In genomic region chr2:13396124-13396540, GRCm38 (mm10) we compare ENCODE assay signal across 11 mouse cellular contexts.
A peak's percentile ranks its signal among the peaks of the same experiment; 100 is the strongest.
DNase-seq lines count a peak whose midpoint lies in the region; ATAC-seq lines count a peak whose summit lies in the region.
"Had no signal": no experiment of that assay in that cellular context is flagged by ENCODE, and none has a peak within 500 bp of the region (broad histone marks: within the 10 kb centered on the region; RNA-seq: fewer than 3 reads in every experiment).

No protein-coding gene starts in this region.

- H3K4me3 ChIP-seq in midbrain, embryonic 11.5 days (ENCODE audit: low read depth, low read length): no peak overlapping the region
- H3K4me3 ChIP-seq in midbrain, embryonic 16.5 days (ENCODE audit: low read depth, low read length): no peak overlapping the region
- H3K4me3 ChIP-seq in heart, embryonic 13.5 days: no peak overlapping the region
- H3K4me3 ChIP-seq: stomach, embryonic 15.5 days had no signal

- H3K9me3 ChIP-seq in midbrain, embryonic 11.5 days (ENCODE audit: control insufficient read depth, low read length): no peaks in the 10 kb centered on the region; the same call in 1 of the 2 replicates
- H3K9me3 ChIP-seq in midbrain, embryonic 16.5 days (replicated peaks; ENCODE audit: control insufficient read depth, low read length, poor library complexity, severe bottlenecking): no peaks in the 10 kb centered on the region
- peaks cover 2% of the 10 kb centered on the region; the same call in 1 of the 2 replicates for H3K9me3 ChIP-seq in heart, embryonic 13.5 days
- H3K9me3 ChIP-seq: stomach, embryonic 15.5 days had no signal

- H3K36me3 ChIP-seq in midbrain, embryonic 11.5 days (ENCODE audit: control insufficient read depth, insufficient read depth, low read length): no peaks in the 10 kb centered on the region
- H3K36me3 ChIP-seq in midbrain, embryonic 16.5 days (ENCODE audit: control insufficient read depth, insufficient read depth, low read length): no peaks in the 10 kb centered on the region
- no peaks in the 10 kb centered on the region for H3K36me3 ChIP-seq in heart, embryonic 13.5 days
- H3K36me3 ChIP-seq: stomach, embryonic 15.5 days had no signal

- H3K27me3 ChIP-seq in midbrain, embryonic 11.5 days (ENCODE audit: control insufficient read depth, insufficient read depth, low read length): no peaks in the 10 kb centered on the region
- H3K27me3 ChIP-seq in midbrain, embryonic 16.5 days (ENCODE audit: control insufficient read depth, insufficient read depth, low read depth, low read length): no peaks in the 10 kb centered on the region
- H3K27me3 ChIP-seq in heart, embryonic 13.5 days (replicated peaks): no peaks in the 10 kb centered on the region
- H3K27me3 ChIP-seq: stomach, embryonic 15.5 days had no signal

- no peak overlapping the region for H3K9ac ChIP-seq in midbrain, embryonic 11.5 days (ENCODE audit: low read length)
- no peak overlapping the region for H3K9ac ChIP-seq in midbrain, embryonic 16.5 days (ENCODE audit: low read depth, low read length)
- H3K9ac ChIP-seq in heart, embryonic 13.5 days: no peak overlapping the region
- H3K9ac ChIP-seq: stomach, embryonic 15.5 days had no signal

- peak; percentile 61 to 72 for DNase-seq in heart, adult 18-20 months
- no peak for DNase-seq in heart, postnatal 36 days
- DNase-seq in midbrain, embryonic 11.5 days (ENCODE audit: low spot score, missing footprints): peak; percentile 89
- no peak for DNase-seq in thymus, adult 18-20 months
- DNase-seq in cerebellum, postnatal 4 days (ENCODE audit: low spot score in 2 of 2): no peak
- DNase-seq in cerebellum, adult 11 months: no peak
- DNase-seq: cerebellum, adult 18-20 months; kidney, postnatal 10 days had no signal

- intact Hi-C loops in heart, postnatal 36 days (cut with DNase I): no loop called here

- no peak overlapping the region for H3K4me2 ChIP-seq in midbrain, embryonic 11.5 days
- no peak overlapping the region for H3K4me2 ChIP-seq in midbrain, embryonic 16.5 days (ENCODE audit: low read length)
- no peak overlapping the region for H3K4me2 ChIP-seq in heart, embryonic 13.5 days
- H3K4me2 ChIP-seq: stomach, embryonic 15.5 days had no signal

- no peak overlapping the region for H3K27ac ChIP-seq in midbrain, embryonic 11.5 days (ENCODE audit: low read depth, low read length)
- H3K27ac ChIP-seq in midbrain, embryonic 16.5 days (ENCODE audit: low read length): no peak overlapping the region
- peak overlapping the region; percentile 73 for H3K27ac ChIP-seq in heart, embryonic 13.5 days (replicated peaks)
- H3K27ac ChIP-seq: stomach, embryonic 15.5 days had no signal

- peaks cover 40% of the 10 kb centered on the region for H3K4me1 ChIP-seq in midbrain, embryonic 11.5 days (ENCODE audit: control insufficient read depth, insufficient read depth, low read length)
- H3K4me1 ChIP-seq in midbrain, embryonic 16.5 days (ENCODE audit: control insufficient read depth, insufficient read depth, low read length): peaks cover 10% of the 10 kb centered on the region
- peaks cover 43% of the 10 kb centered on the region for H3K4me1 ChIP-seq in heart, embryonic 13.5 days

- no peak for ATAC-seq in midbrain, embryonic 11.5 days (ENCODE audit: low FRiP score)
- ATAC-seq in midbrain, embryonic 16.5 days: no peak
- no peak for ATAC-seq in heart, embryonic 13.5 days (ENCODE audit: extremely low read depth, insufficient number of reproducible peaks, low FRiP score, low TSS enrichment)

- WGBS in midbrain, embryonic 11.5 days: 36% methylated on average over 3 of the region's 3 CpGs
- WGBS in midbrain, embryonic 16.5 days: 12% methylated on average over 3 of the region's 3 CpGs
- WGBS in heart, embryonic 13.5 days: 47% methylated on average over 3 of the region's 3 CpGs

Comparison
In these comparisons a context has a peak if more than half of its experiments do, and no peak if none do; other contexts are left out.
1. DNase-seq: peak in heart, adult 18-20 months (2 of 2) and midbrain, embryonic 11.5 days (single experiment); none in heart, postnatal 36 days (0 of 2), thymus, adult 18-20 months (0 of 2), cerebellum, postnatal 4 days (0 of 2) and cerebellum, adult 11 months (single experiment).